Mouse (Mus musculus) hindbrain, embryonic 12.5 days (tissue): ENCODE results near the gene Ppp6r3. TPM values are rescaled to one million over a fixed set of nuclear protein-coding genes. Genes with fewer than 3 reads are reported as not detected.

Source experiments
- ATAC-seq: fragments of 200-750 bp; cut with Nextera tagmentation; 2 replicates; pipeline ENCODE4 v1.8.0; 2017; ENCODE audit warnings: moderate TSS enrichment; ENCODE audit not compliant: low FRiP score
- H3K27ac ChIP-seq: fragments of 300-500 bp; sonication (generic); 2 replicates; pipeline ENCODE4 v1.5.1; 2016; ENCODE audit warnings: mild to moderate bottlenecking
- H3K27me3 ChIP-seq: fragments of 300-500 bp; sonication (generic); 2 replicates; pipeline ENCODE4 v1.6.1; 2016; ENCODE audit warnings: mild to moderate bottlenecking
- H3K36me3 ChIP-seq: fragments of 300-500 bp; sonication (generic); 2 replicates; pipeline ENCODE4 v1.6.1; 2016; ENCODE audit warnings: mild to moderate bottlenecking
- H3K4me1 ChIP-seq: fragments of 300-500 bp; sonication (generic); 2 replicates; pipeline ENCODE4 v1.6.1; 2016
- H3K4me2 ChIP-seq: fragments of 300-500 bp; sonication (generic); replicated peaks from 2 replicates; pipeline ENCODE4 v1.6.1; 2016; ENCODE audit warnings: mild to moderate bottlenecking
- H3K4me3 ChIP-seq: fragments of 300-500 bp; sonication (generic); 2 replicates; pipeline ENCODE4 v1.5.1; 2016; ENCODE audit warnings: mild to moderate bottlenecking
- H3K9ac ChIP-seq: fragments of 300-500 bp; sonication (generic); 2 replicates; pipeline ENCODE4 v1.6.1; 2016; ENCODE audit warnings: mild to moderate bottlenecking, moderate library complexity
- H3K9me3 ChIP-seq: fragments of 300-500 bp; sonication (generic); replicated peaks from 2 replicates; pipeline ENCODE4 v1.6.1; 2016; ENCODE audit warnings: mild to moderate bottlenecking
- WGBS: fragments of 180-500 bp; shearing (Covaris S2); methylation state at CpG from one replicate; pipeline ENCODE4 v1.1.7; 2016; 5-methylcytosine and 5-hydroxymethylcytosine counted together
- polyA plus RNA-seq: library from polyadenylated mRNA; unstranded; fragments of >200 nt; fragmentation: Nextera tagmentation; extraction: Ambion mirVana; gene quantifications from 2 replicates; pipeline ENCODE4 v1.2.1, GENCODE M21; 2016

Gene Ppp6r3
- polyA plus RNA-seq, 1 experiment from 2014 or later = 83.9 TPM

DNA sequence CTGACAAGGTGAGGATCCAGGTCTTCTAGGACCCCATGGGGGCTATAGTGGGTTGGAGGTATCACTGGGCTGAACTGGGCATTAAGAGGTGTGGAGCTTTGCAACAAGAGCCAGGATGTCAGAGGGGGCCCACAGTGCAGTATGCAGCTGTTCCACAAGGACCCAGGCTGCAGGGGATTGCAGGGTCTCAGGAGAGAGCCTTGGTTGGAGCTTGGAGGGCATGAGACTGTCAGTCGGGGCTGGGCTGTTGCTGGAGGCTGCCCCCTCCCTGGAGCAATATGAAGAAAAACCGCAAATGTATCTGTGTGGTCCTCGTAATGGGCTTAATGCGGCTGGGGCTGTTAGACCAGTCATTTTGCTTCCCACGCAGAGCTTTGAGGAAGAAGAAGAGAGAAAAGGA is 134.9 kb downstream of the Ppp6r3 start:
- no peaks in the 10 kb centered on the region for H3K36me3 ChIP-seq
- H3K4me3 ChIP-seq = no peak overlapping the region
- no peak overlapping the region for H3K4me2 ChIP-seq
- WGBS = 71% methylated on average over 5 of the region's 5 CpGs
- no peak overlapping the region for H3K27ac ChIP-seq
- ATAC-seq = peak; percentile 27; the same call in 1 of the 2 replicates
- no peak overlapping the region for H3K9ac ChIP-seq
- H3K9me3 ChIP-seq = no peaks in the 10 kb centered on the region
- H3K4me1 ChIP-seq = 0 out of 2 replicates have a peak, but pooled peaks cover 3% of the 10 kb centered on the region
- 0 out of 2 replicates have a peak, but pooled peaks cover 5% of the 10 kb centered on the region for H3K27me3 ChIP-seq

DNA sequence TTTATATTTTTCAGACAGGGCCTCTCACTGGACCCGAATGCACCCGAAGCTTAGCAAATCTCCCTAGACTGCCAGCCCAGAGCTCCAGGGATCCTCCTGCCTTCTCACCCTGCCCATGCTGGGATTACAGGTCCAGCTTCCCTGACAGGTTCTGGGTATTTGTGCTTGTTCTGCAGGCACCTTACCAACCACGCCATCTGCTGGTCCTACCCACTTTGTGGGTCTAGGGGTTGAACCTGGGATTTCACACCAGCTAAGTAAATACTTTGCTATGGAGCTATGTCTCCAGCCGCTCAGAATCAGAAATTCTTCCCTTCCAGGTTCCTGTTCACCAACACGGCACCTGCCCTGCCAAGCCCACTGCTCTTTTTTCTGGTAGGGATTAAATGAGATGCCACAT is 137.6 kb downstream of the Ppp6r3 start:
- WGBS = 73% methylated on average over 5 of the region's 5 CpGs
- Histone ChIP-seq H3K4me1 (0 out of 2 replicates have a peak, but pooled peaks cover 9% of the 10 kb centered on the region), H3K36me3 (no peaks in the 10 kb centered on the region), H3K27me3 (0 out of 2 replicates have a peak, but pooled peaks cover 5% of the 10 kb centered on the region), H3K9ac (no peak overlapping the region), H3K4me2 (no peak overlapping the region), H3K9me3 (no peaks in the 10 kb centered on the region), H3K27ac (no peak overlapping the region), H3K4me3 (no peak overlapping the region)
- no peak for ATAC-seq

DNA sequence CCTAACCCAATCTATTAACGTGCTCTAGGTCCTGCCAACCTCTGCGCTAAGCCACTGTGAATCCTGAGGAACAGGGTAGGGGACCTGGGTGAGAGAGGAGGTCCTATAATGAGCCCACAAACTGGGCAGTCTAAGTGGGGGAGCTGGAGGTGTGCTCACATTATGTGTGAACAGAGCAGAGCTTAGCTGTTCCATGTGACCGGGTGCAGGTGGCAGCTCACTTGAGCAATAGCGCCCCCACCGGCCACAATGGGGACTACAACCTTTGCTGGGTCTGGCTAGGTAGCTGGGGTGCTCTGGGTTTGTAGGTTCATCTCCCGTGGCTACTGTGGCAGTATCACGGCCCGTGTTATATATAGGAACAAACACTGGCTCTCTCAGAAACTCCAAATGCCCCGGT is 138.7 kb downstream of the Ppp6r3 start:
- Histone ChIP-seq H3K4me3 (no peak overlapping the region), H3K9me3 (no peaks in the 10 kb centered on the region), H3K4me2 (no peak overlapping the region), H3K36me3 (no peaks in the 10 kb centered on the region), H3K27ac (no peak overlapping the region), H3K27me3 (0 out of 2 replicates have a peak, but pooled peaks cover 5% of the 10 kb centered on the region), H3K9ac (no peak overlapping the region), H3K4me1 (0 out of 2 replicates have a peak, but pooled peaks cover 9% of the 10 kb centered on the region)
- 56% methylated on average over 9 of the region's 9 CpGs for WGBS
- ATAC-seq = no peak

DNA sequence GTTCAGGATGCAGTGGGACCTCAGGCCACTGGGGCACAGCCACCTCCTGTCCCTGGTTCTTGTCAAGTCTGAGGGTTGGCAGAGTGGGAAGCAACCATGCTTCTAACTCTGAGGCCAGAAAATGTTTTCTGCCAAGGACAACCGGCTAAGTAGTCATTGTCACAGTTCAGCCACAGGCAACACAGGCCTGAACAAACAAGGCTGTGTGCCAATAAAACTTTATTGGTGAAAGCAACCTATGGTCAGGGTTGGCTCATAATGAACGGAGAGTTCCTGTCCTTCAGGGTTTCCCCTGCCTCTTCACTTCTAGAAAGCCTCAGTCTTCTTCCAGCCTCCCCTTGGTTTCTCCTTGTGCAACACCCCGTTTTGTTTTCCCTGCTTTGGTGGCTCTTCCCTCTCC is 139.7 kb downstream of the Ppp6r3 start:
- H3K36me3 ChIP-seq = no peaks in the 10 kb centered on the region
- H3K9me3 ChIP-seq = no peaks in the 10 kb centered on the region
- no peak overlapping the region for H3K27ac ChIP-seq
- no peak overlapping the region for H3K4me3 ChIP-seq
- ATAC-seq = no peak
- H3K27me3 ChIP-seq = 0 out of 2 replicates have a peak, but pooled peaks cover 5% of the 10 kb centered on the region
- no peak overlapping the region for H3K4me2 ChIP-seq
- WGBS = 72% methylated on average over 3 of the region's 3 CpGs
- 0 out of 2 replicates have a peak, but pooled peaks cover 6% of the 10 kb centered on the region for H3K4me1 ChIP-seq
- H3K9ac ChIP-seq = no peak overlapping the region

DNA sequence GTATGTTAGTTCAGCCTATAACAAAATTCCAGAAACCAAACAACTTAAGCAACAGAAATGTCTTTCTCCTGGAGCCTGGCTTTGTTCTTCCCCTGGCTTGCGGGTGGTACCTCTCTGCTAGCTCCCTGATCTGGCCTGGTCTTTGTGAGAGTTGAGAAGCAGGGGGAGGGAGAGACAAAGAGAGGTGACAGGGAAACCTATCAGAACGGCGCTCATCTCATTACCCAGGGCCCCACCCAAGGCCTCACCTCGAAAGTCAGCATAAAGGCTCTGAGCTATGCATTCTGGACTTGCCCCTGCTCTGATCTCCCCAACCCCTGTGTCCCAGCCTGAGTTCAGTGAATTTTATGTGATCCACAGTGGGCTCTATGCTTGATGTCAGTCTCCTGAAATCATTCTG is 140.9 kb downstream of the Ppp6r3 start:
- no peak overlapping the region for H3K4me2 ChIP-seq
- no peak overlapping the region for H3K27ac ChIP-seq
- H3K9ac ChIP-seq = no peak overlapping the region
- no peak overlapping the region for H3K4me3 ChIP-seq
- H3K27me3 ChIP-seq = 0 out of 2 replicates have a peak, but pooled peaks cover 5% of the 10 kb centered on the region
- no peaks in the 10 kb centered on the region for H3K36me3 ChIP-seq
- no peaks in the 10 kb centered on the region for H3K9me3 ChIP-seq
- H3K4me1 ChIP-seq = 0 out of 2 replicates have a peak, but pooled peaks cover 6% of the 10 kb centered on the region
- WGBS = 39% methylated on average over 4 of the region's 4 CpGs
- ATAC-seq = no peak

DNA sequence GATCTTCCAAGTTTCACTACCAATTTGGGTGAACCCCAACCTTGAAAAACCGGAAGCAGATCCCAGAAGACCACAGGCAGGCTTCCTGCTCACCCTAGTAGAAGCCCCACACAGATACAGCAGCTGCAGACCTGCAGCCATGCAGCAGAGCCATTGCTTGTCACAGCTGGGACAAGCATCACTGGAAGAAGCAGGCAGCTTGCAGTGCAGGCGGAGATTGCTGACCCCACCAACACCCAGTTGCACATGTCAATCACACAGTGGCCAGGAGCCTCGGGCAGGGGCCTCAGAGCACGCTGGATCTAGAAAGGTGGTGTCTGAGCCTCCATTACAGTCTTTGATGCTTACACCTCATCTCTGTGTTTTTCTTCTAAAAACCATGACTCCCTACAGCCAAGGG is 141.4 kb downstream of the Ppp6r3 start:
- no peak overlapping the region for H3K4me3 ChIP-seq
- ATAC-seq = no peak
- H3K36me3 ChIP-seq = no peaks in the 10 kb centered on the region
- WGBS = 39% methylated on average over 4 of the region's 4 CpGs
- no peaks in the 10 kb centered on the region for H3K9me3 ChIP-seq
- H3K9ac ChIP-seq = 0 out of 2 replicates have a peak overlapping the region, but pooled peaks have one; percentile 25
- peaks cover 11% of the 10 kb centered on the region for H3K4me1 ChIP-seq
- H3K4me2 ChIP-seq = no peak overlapping the region
- 0 out of 2 replicates have a peak, but pooled peaks cover 5% of the 10 kb centered on the region for H3K27me3 ChIP-seq
- no peak overlapping the region for H3K27ac ChIP-seq

DNA sequence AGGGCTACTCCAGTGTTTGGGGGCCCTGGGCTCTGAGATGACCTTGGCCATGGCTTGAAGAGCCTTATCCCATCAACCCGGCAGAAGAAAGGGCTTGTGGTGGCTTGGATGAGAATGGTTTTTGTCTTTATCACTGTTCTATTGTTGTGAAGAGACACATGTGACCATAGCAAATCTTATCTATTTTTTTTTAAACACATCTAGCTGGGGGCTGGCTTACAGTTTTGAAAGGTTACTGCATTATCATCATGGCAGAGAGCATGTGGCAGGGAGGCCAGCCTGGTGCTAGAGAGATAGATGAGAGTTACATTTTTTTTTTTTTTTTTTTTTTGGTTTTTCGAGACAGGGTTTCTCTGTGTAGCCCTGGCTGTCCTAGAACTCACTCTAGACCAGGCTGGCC is 143.6 kb downstream of the Ppp6r3 start:
- H3K4me1 ChIP-seq = peaks cover 13% of the 10 kb centered on the region

DNA sequence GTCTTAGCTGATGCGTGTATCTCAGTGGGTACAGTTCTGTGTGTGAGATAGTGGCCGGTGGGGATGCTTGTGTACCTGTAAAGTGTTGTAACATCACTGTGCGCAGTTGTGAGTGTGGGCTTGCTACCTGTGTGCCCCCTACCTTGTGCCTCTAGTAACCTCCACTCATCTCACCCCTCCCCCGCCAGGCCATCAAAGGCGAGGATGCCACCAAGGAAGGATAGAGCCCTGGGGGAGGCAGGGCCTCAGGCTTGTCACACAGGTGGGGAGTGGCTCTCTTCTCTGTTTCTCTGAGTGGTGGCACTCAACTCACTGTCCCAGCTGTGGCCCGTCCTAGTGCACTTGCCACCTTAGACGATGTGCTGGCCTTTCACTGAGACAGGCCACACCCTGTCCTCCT is 144.5 kb downstream of the Ppp6r3 start:
- Histone ChIP-seq H3K4me2 (no peak overlapping the region), H3K36me3 (no peaks in the 10 kb centered on the region), H3K27me3 (no peaks in the 10 kb centered on the region), H3K27ac (no peak overlapping the region), H3K9me3 (no peaks in the 10 kb centered on the region), H3K4me3 (no peak overlapping the region), H3K9ac (no peak overlapping the region), H3K4me1 (peaks cover 13% of the 10 kb centered on the region)
- 73% methylated on average over 7 of the region's 7 CpGs for WGBS
- no peak for ATAC-seq

More for the DNA sequence above, 143.6 kb downstream of the Ppp6r3 start:
- H3K36me3 ChIP-seq = no peaks in the 10 kb centered on the region
- H3K4me2 ChIP-seq = no peak overlapping the region
- no peak overlapping the region for H3K27ac ChIP-seq
- no peak overlapping the region for H3K4me3 ChIP-seq
- H3K9ac ChIP-seq = no peak overlapping the region
- no peak for ATAC-seq
- no peaks in the 10 kb centered on the region for H3K9me3 ChIP-seq
- WGBS = 89% methylated on average over 1 of the region's 2 CpGs
- no peaks in the 10 kb centered on the region for H3K27me3 ChIP-seq

DNA sequence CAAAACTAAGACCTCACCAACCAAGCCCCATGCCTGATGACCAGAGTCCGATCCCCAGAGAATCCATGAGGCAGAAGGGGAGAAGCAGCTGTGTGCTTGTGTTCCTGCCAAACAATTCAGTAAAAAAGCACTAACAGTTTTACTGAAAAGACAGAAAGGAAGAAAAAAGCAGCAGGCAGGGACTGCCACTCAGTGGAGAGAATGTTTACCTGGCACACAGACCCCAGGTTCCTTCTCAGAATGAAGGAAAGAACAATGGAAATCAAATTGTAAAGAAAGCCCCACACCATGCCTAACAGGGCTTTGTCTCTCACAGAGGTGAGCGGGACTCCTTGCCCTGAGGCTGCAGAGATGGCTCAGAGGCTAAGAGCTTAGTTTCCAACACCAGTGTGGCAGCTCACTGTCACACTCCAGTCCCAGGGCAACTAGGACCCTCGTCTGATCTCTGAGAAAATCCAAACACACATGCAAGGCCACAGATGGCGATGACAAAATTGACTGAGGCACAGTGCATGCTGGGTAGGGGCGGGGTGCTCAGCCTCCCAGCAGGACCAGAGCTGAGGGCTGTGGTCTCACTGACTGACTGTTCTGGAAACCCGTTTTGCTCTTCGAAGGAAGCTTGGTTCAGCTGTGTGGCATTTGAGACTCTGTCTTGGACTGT is 146.3 kb downstream of the Ppp6r3 start:
- ATAC-seq = peak; percentile 60
- WGBS = 47% methylated on average over 7 of the region's 7 CpGs
- H3K27ac ChIP-seq = peak overlapping the region; percentile 45

DNA sequence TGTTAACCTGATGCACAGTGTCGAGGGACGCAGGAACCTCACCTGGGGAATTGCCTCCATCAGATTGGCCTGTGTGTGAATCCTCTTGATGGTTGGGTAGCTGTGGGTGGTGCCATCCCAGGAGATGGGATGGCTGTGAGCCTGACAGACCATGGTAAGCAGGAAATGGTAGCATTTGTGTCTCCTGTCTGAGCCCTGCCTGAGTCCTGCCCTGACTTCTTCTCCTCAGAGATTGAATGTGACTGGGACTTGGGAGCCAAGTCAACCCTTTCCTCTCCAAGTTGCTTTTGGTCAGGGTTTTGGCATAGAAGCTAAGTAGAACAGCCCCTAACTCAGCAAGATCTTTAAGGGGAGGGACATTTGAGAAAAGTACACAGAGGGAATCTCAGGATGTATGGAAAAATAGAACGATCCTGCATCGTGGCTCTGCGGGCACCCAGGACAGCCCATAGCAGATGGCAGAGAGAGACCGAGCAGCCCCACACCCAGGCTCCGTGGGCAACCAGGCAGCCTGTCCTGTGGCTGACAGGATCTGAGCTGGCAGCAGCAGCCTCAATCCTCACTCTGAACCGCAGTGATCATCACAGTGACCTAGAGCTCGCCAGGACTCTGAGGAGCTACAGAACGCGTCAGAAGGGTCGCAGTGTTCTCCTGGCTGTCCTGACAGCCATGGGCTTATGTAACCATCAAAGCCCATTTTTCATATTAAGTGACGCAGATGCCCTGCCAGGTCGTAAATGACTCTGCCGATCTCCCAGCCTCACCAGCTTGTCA is 147.3 kb downstream of the Ppp6r3 start:
- no peak for ATAC-seq
- Histone ChIP-seq H3K4me2 (no peak overlapping the region), H3K36me3 (no peaks in the 10 kb centered on the region), H3K4me1 (peaks cover 7% of the 10 kb centered on the region), H3K27me3 (no peaks in the 10 kb centered on the region), H3K9ac (no peak overlapping the region), H3K4me3 (no peak overlapping the region), H3K9me3 (no peaks in the 10 kb centered on the region), H3K27ac (no peak overlapping the region)
- WGBS = 79% methylated on average over 15 of the region's 15 CpGs

More for the DNA sequence above, 146.3 kb downstream of the Ppp6r3 start:
- Histone ChIP-seq H3K9ac (no peak overlapping the region), H3K36me3 (no peaks in the 10 kb centered on the region), H3K4me2 (no peak overlapping the region), H3K4me3 (no peak overlapping the region), H3K9me3 (no peaks in the 10 kb centered on the region), H3K4me1 (peaks cover 13% of the 10 kb centered on the region), H3K27me3 (no peaks in the 10 kb centered on the region)

DNA sequence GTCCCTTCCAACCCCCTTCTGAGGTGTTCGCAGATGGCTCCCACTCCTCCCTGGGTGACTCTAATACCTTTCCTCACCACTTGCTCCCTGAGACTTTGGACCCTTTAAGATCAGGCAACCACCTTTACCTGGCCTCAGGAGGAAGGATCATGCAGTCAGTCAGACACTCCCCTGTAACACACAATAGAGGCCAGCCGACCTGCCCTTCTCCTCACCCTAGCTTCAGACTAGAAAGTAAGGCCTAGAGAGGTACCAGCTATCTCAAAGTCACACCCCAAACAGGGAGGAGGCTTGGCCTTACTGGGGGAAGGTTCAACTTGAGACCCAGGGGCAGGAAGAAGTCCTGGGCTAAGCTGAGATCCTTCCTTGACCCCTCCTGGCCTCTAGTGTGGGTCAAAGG is 151.3 kb downstream of the Ppp6r3 start:
- Histone ChIP-seq H3K4me2 (no peak overlapping the region), H3K27ac (no peak overlapping the region), H3K4me1 (peaks cover 3% of the 10 kb centered on the region), H3K9ac (no peak overlapping the region), H3K4me3 (no peak overlapping the region), H3K27me3 (no peaks in the 10 kb centered on the region), H3K36me3 (no peaks in the 10 kb centered on the region), H3K9me3 (no peaks in the 10 kb centered on the region)
- no peak for ATAC-seq
- WGBS = 83% methylated on average over 2 of the region's 2 CpGs

DNA sequence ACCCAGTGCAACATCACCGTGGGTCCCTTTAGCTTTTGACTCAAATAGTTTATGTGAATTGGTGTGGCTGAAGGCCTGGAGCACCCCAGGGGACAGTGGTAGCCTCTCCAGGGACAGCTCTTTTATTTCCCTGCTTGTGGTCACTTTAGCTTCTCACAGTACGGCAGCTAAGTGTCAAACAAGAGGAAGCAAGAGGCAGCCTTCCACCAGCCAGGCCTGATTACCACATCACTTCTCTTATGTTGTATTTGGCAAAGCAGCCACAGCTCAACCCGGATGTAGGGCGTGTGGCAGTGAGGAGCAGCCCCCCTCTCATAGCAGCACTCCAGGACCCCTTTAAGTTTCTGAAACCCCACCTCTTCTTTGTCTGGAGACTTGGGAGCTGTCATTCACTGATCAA is 152.6 kb downstream of the Ppp6r3 start:
- Histone ChIP-seq H3K4me2 (no peak overlapping the region), H3K4me3 (no peak overlapping the region), H3K9ac (no peak overlapping the region), H3K9me3 (no peaks in the 10 kb centered on the region), H3K36me3 (no peaks in the 10 kb centered on the region), H3K27ac (no peak overlapping the region), H3K4me1 (no peaks in the 10 kb centered on the region), H3K27me3 (no peaks in the 10 kb centered on the region)
- no peak for ATAC-seq
- 59% methylated on average over 4 of the region's 4 CpGs for WGBS
